Mouse (Mus musculus) CH12F3 (cell line): ENCODE data around the gene Gins2.

Source experiments
- in situ Hi-C: fragments of 300-500 bp; cut with MboI; formaldehyde crosslinking; loops from 2 replicates; pipeline ENCODE4 v1.14.3; 2020; ENCODE audit warnings: low sequenced_read_pairs

Gins2 gene

DNA sequence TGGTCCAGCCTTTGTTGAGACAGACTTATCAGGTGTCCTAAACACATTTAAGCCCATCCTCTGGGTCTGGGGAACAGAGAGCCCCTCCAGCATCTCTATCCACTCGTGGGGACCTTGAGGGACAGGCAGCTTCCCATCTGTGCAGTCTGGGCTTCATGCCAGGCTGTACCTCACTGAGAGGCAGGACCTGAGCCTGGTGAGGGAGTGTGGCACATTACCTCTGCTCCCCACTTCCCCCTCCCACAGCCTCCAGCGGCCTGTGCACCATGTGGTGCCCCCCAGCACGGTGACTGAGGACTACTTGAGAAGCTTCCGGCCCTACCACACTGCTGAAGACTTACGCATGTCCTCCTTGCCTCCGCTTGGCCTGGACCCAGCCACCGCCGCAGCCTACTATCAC is 22.4 kb downstream of the Gins2 start:
- in situ Hi-C loops, result no loop called here

DNA sequence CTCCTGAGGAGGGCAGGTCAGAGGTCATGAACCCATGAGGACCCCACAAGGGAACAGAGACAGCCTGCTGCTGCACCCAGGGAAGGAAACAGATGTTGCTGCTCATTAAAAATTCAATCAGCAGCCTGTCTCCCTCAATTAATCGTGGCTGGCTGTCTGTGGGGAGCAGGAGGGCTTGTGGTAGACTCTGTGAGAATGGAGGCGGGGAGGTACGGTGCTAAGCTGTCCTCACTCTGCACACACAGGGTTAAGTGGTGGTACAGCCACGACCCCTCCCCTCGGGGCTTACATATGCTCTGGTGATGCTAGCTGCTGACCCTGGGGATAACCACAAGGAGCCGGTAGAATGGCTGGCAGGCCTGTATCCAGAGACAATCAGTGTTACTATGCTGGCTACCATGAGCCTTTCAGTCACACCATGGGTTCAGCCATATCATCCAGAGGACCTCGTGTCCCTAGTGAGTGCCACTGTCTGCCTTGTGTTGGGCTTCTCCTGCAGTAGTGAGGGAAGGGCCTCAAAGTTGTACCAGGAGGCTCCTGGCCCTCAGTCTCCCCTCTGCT is 23.9 kb downstream of the Gins2 start:
- in situ Hi-C loops, result no loop called here

DNA sequence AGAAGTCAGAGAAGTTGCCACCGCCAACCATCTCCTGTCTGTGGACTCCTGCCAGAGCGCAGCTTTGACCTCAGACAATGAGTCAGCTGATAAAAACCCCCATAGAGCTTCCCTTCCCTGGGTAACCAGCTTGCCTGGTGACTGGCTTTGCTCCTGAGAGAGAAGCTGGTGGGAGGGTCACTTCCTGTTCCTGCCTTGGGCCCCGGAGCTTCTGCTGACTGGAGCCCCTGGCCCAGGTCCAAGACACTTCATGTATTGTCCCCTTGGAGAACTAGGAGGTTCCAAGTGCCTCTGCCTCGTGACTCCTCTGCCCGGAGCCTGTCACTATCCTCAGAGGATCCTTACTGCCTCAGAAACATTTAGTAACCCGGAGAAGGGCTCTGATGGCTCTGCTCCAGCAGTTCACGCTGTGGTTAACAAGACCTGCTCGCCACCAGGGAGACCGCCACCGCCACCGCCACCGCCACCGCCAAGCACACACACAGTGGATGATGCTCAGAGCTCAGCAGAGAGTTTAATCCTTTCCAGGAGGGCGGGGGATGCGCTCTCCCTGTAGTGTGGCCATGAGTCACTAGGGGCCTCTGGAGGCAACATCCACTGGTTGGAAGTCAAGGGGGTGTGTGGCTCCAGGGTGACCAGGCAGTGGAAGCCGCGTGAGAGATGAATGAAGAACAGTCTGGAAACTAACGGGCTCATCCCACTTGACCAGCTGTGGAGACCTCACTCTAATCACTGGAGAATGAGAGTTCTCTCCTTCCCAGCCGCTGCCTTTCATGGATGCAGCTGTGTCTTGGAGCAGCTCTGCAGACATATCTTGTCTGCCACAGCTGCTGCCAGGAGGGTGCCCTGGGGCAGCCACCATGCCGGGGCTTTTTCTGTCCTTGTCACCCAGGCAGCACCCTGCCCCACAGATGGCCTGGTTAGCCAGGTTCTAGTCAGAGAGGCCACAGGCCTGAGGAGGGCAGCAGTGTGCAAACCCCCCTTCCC is 25.0 kb downstream of the Gins2 start:
- in situ Hi-C loops, result no loop called here

DNA sequence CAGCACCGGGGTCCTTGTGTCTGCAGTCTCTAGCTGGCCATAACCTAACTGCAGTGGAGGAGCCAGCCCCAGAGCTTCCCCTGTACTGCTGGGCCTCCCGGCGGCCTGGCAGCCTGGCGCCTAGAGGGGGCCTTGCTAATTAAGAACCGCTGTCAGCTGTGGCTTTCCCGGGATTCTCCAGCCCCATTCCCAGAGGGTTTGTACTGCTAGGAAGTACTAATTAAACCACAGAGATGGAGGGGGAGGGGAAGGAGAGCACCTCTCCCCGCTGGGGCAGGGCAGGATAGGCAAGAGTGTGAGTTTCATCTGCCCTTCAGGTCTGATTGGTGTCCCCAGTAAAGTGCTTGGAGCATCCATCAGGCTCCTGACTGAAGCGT is 25.8 kb downstream of the Gins2 start:
- in situ Hi-C loops, result no loop called here

DNA sequence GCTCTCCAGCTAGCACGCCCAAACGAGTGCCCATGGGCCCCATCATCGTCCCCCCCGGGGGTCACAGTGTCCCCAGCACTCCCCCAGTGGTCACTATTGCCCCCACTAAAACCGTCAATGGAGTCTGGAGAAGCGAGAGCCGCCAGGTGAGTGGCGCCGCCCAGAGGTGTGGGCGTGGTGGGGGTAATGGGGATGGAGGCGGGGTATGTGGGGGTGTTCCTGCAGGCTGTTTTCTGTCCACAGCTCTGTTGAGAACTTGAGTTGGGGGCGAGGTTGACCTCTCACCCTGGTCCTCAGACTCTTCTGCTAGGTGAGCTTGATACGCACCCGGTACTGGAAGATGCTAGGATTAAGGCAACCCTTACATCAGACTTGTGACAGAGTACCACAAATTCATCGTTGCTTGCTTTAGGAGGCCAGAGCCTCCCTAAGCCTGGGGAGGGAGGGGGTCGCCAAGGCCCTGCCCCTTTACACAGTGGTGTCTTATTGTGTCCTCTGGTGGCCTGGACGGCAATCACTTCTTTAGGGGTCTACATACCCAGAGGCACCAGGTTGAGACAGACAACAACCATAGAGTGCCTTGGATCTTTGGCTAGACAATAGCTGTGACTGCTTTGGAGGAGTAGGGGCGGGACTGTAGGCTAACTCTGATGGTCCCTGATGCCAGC is 26.3 kb downstream of the Gins2 start:
- in situ Hi-C loops, result no loop called here

DNA sequence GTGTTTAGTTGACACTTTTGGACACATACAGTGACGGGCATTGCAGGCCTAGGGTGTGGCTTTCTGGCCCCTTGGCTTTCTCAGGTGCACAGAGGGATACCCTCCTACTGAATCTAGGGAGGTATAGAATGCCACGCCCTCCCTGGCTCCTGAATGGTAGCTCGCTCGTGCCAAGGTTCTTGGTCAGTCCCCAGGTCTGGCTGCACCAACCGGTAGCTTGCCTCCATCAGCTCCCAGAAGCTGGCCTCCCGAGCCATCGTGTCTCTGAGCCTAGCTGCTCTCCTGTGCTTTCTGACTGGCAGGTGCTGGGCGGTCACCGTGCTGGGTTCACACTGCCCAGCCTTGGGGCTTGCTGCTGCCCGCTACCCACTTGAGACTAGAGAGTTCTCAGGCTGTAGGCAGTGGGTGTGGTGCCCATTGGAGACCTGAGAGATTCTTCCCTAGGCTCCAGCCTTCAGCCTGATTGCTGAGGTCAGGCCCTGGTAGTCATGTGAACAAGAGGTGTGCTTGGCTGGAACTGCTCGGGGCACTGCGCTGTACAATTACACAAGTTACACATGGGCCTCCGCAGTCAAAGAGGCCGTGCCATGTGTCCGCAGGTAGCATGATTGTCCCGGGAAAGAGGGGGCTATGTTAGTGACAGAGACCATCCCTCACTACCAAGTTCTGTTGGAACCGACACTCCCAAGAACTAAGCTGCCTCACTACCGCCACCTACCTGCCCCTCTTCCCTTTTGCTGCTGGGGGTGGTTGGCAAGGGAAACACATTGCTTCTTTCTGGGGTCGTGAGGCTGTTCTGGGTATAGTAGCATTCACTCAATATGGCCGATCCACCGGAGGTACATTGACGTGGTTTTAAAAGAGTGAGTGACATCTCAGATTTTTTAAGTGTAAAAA is 27.3 kb downstream of the Gins2 start:
- in situ Hi-C loops, result no loop called here

DNA sequence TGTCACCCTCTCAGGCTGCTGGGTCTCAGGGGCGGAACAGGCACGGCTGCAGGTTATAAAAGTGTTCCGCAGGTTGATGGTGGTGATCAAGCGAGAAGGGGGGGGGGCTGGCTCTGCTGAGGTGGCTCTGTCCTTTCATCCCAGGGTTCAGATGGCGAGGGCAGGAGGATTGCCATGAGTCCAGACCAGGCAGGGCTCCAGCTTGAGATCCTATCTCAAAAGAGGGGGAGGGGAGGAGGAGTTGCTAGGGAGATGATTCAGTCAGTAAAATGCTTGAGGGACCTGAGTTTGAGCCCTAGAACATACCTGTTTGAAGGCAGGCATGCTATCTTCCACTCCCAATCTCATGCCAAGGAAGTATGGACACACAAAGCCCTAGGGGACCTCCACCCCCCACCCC is 28.6 kb downstream of the Gins2 start:
- in situ Hi-C loops, result no loop called here

DNA sequence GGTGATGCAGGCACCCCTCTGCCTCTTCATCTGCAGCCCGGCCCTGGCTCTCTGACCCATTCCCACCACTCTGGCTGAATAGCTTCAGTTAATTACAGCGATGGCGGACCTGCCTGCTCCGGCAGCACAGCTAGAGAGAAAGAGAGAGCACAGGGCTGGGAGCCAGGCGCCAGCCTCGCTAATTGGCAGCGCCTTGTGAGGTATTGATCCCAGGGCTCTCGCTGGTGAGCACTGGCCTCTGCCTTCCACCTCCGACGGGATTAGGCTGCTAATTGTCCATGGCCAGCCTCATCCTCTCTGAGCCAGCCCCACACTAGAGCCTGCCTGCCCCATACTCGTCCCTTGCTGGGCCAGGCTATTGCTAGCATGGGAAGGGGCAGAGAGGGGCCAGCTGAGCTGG is 29.4 kb downstream of the Gins2 start:
- in situ Hi-C loops, result no loop called here

DNA sequence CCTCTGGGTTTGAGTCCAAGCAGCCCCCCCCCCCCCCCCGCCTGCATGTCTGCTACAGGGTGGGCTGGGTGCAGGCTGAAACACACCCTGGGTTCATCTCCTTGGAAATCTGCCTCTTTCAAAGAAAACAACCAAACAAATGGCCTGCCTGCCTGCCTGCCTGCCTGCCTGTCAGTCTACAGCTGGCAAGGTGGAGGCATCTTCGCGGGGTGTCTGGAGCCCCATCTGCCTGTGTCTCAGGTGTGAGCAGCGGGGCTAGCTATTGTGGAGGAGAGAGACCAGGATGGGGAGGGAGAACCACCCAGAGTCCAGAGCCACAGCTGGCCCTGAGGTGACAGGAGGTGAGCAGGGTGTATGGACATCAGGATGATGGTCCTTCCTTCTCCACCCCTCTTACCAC is 30.9 kb downstream of the Gins2 start:
- in situ Hi-C loops, result no loop called here

DNA sequence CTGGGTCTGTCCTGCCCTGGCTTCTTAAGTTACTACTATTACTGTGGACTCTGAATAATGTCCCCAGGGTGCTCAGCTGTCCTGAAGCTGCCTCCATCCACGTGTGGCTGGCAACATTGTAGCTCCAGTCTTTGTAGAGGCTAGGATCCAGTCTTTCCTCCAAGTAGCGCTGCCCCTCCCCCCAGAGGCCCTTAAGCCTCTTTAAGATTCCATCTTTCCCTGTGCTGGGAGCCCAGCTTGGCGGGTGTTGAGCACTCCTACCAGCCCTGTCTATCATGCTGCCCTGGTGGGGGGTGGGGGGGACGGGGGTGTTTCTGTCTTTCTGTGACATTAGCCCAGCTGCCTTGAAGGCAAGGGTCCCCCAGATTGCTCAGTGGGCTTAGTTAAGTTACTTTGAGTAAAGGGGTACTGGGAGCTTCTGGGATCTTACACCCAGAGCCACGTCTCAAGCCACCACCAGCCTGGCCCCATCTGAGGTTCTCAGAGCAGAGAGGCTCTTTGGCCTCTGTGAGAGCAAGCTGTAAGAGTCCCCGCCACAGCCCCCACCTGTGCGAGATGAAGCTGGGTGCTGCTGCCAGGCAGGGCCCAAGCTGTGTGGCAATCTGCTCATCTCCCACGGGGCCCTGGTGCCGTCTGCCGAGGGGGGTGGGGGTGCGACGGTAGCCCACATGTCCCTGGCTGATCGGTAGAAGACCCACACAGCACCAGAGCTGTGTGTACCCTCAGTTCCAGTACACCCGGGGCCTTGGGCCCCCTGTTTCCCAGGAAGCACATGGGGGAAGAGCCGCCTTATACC is 31.7 kb downstream of the Gins2 start:
- in situ Hi-C loops, result no loop called here

DNA sequence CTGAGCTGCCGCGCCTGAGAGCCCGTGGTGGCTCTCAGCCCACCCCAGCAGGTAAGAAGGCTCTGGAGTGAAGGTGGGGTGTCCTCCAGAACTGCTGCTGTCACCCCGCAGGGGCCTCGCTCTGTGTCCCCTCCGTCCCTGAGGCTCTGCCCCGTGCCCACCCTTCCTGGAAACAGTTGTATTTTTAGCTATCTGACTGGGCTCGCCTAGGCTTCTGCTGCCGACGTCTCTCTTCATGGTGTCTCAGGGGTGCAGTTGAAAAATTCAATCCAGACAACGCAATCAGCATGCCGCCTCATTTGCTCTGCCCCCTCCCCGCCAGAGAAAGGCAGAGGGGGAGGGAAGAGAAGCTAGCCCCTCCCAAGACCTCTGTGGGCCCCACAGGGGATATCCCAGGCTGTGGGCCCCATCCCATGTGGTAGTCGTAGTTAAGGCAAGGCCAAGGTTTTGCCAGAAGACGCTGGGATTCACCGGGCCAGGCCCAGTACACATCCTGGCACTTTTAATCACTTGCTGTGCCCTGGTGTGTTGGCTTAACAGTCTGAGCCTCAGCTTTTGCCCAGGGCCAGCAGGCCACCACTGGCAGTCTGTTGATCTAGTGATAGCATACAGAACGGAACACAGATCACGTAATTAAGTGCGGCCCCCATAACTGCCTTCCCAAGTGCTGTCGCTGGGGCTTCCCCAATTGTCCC is 32.8 kb downstream of the Gins2 start:
- in situ Hi-C loops, result no loop called here

DNA sequence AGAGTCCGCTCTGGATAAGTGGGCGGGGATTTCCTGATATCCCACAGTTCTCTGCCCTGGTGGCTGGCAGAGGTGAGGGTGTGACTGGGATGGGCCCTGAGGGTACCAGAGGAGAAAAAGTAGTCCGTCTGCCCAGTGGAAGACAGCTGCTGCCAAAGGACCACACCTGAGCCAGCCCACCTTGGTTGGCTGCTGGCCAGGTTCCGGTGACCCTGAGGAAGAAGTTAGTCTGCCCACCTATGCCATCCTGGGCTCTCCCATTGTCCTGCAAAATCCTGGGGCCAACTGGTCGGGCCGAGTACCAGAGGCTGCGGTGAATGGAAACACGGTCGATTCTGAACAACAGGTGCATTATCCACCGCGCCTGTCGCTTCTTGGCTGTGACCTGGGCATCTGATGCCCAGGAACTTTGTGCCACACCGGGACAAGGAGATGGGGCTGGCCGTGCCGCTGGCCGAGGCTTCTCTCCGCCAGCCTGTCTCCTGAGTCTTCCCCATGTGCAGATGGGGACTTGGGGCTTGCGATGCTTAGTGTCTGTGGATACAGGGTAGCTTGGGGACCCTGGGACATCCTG is 34.6 kb downstream of the Gins2 start:
- in situ Hi-C loops, result no loop called here

DNA sequence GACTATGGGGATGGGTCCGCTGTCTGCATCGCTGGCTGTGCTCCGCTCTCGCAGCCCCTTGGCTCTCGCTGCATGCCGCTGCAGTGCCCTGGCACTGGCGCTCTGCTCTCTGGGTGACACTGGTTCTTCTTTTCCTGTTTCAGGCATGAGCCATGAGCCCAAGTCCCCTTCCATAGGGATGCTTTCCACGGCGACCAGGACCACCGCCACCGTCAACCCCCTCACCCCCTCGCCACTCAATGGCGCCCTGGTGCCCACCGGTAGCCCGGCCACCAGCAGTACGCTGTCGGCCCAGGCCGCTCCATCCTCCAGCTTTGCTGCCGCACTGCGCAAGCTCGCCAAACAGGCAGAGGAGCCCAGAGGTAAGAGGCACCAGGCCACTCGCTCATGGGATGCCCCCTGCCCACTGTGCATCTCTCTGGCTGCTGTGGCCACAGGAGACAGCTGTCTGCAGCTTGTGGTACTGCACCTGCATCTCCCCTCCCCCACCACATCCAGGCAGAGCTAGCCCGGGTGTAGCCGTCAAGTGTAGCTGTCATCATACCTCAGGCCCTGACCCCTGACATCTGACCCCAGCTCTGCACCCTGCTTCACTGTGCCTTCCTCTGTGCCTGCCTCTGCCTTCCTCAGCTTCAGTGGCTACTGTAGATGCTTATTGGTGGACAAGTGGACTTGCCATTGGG is 35.5 kb downstream of the Gins2 start:
- in situ Hi-C loops, result no loop called here

DNA sequence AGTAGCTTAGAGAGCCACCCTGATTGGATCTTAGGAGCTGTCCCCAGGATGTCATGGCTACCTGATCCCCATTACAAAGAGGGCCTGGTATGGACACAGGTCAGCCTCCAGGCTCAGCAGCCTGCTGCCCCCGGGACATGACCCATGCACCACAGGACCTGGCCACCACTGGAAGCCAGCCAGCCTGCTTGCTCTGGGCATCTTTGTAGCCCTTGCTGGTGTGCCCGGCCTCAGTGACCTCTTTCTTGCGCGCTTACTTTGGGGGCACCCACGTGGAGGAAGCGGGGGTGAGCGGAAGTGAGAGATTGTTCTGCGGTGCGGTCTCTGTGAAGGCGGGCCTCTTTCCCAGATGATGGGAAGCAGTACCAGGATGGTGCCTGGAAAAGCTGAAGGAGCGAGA is 36.6 kb downstream of the Gins2 start:
- in situ Hi-C loops, result no loop called here

DNA sequence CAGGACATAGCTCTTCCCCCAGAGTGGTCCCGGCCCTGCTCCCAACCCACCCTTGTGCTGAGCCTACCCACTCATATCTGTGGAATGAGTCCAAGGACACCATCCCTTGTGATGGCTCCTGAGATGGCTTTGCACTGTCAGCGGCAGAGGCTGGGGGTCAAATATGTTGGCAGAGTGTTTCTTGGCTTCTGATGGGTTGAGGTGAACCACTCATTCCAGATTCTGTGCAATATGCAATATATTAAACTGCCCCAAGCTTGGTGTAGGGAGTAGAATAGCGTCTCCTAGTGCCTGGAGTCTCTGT is 37.5 kb downstream of the Gins2 start:
- in situ Hi-C loops, result no loop called here

DNA sequence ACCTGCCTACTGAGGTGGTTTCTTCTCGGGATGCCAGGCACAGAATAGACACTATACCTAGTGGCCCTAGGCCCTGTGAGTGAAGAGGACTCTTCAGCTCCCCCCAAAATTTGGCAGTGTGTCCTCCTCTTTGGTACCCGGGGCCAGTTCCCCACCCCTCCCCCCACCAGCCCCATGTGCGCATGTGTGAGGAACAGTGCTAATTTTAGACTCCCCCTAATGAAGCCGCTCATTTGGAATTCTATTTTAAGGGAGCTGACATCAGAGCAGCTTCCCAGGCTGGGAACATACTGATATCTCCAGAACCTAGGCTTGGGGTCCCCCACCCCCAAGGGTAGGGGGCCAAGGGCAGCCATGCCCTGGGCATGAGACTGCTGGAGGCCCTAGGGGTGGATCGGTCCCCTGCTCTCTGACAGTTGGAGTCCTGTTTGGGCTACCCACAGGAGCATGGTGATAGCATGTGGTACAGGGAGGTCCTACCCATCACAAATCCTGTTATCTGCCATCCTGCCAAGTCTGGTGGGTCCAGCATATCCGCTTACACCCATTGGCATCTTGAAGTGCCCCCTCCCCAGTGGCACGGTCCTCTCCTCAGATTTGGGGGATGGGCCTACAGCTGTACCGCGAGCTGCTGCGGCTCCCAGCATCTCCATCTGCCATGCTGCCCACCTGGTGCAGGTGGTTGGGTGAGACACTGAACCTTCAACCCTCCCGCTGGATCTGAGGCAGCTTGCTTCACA is 38.0 kb downstream of the Gins2 start:
- in situ Hi-C loops, result no loop called here

DNA sequence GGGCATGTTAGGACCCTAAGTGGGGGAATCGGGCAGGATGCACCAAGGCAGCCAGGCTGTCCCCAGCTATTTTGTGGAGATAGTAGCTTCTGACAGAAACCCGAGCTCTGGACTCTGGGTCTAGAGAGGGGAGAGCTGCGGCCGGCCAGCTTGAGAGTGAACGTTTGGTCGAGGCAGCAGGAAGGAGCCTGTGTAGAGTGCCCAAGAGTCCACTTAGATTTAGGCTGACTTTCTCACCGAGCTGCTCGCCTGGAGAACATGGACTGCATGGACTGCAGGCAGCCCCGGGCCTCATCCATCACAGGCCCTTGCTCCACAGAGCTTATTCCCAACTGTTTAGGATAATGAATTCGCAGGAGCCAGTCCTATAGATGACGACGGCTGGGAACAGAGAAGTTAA is 38.7 kb downstream of the Gins2 start:
- in situ Hi-C loops, result no loop called here

DNA sequence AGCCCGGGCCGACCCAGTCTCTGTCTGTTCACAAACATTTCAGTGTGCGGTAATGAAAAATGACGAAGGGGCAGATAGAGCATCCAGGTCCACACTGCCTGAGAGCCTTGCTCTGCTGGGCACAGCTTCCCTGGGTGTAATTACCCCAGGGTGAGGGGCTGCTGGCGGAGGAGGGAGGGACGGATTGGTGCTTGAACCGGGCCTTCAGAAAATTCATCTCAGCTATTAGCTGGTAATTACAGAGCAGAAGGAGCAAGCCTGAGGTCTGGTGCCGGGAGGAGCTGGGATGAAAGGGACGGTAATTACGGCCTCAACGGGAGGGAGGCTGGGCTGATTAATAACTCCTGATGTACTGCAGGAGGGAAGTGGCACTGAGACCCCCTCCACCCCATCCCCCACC is 39.2 kb downstream of the Gins2 start:
- in situ Hi-C loops, result no loop called here
